Mouse (Mus musculus) kidney, postnatal 4 days (tissue): Measurements from ENCODE around the gene Defb18.
"Not testable (repeated sequence)": the region's sequence is repeated elsewhere in the genome, so short reads cannot be mapped to it uniquely, and the experiment has no call there.

Experiments
- DNase-seq, 2 experiments: peaks; one replicate each; pipeline ENCODE4 v3.0.0; 2021; ENCODE audit warnings: mixed read lengths in 2 of 2

Gene Defb18

DNA sequence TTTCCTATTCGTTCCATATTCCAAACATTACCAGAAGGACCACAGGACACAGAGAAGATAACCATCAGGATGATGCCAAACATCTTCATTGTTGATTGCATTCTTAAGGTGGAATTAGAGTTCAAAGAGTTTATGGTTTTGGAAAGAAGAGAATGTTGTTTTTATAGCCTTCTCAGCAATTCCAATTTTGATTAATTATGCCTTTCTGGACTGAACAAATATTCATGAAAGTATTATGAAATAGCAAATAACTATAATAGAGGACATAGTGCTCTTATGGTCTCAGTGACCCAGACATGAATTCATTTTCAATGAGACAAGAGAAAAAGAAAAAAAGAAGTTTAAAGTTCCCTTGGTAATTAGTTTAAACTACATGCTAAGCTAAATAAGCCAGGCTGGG, at the start of gene Defb18:
TSS of gene Defb18 (minus strand) at position 101 of the 400 bp plus-strand sequence.
- DNase-seq = no peak

DNA sequence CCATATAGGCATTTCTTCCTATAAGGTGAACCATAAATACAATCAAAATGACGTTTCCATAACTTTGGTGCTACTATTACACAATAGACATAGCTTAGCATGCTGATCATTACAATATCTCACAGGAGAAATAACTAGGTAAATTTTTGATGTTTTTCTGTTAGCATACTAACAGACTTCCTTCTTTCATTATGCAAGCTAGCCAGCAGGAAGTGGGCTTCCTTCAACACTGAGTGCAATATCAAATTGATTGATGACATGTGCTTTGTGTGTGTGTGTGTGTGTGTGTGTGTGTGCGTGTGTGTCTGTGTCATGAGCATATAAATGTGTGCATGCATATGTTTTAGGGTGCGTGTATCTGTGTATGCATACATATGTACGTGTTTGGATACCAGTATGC, 33.9 kb upstream of the Defb18 start:
- no peak for DNase-seq

DNA sequence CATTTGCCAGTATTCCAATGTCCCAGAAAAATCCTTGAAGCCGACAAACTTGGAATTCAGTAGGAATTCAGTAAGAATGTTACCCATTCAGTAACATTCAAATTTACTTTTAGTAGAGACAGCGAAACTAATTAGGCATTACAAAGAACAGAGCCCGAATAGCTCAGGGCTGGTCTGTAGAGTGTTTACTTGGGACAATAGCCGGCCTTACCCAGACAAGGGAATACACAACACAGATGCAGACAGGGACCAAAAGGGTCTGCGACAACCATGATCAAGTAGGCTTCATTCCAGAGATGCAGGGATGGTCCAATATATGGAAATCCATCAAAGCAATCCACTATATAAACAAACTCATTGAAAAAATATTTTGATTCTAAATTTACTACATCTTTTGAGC, 31.6 kb upstream of the Defb18 start:
- DNase-seq = no peak

- no peak for DNase-seq
Measured at GRCm38 (mm10) chr1:18265038-18265437, 27.8 kb upstream of the Defb18 start, which contains the start of gene Defb41. TSS of gene Defb41 (minus strand) at chr1:18265138.

DNA sequence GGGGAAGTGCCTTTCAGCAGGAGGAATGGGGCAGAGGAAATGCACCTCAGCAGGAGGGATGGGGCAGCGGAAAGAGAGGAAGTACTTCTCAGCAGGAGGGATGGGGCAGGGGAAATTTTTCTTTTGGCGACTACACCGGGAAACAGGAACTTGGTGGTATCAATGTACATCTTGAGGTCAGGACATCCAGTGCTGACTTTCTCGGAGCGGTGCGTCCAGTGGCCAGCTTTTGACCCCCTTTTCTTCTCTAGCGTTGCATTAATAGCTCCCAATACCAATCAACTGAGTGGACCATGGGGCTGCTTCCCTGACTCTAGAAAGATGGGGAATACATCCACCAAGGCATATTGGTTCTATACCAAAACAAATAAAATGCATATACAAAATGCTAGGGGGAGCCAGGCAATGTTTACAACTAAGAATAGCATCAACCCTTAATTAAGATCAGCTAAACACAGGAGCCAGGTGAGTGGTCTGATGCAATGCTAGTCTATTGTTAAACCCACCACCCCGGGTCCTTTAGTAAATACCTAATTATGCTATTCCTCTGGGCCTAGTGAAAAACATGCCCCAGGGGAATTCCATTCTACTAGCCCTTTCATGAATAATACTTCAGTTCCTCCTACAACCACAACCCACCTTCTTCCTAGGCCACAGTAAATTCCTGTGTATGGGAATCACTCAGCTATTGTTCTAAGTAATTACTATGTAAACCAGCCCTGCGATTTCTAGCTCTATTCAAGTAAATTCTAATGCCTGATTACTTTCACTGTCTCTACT, 8.7 kb upstream of the Defb18 start:
- not testable (repeated sequence) for DNase-seq

DNA sequence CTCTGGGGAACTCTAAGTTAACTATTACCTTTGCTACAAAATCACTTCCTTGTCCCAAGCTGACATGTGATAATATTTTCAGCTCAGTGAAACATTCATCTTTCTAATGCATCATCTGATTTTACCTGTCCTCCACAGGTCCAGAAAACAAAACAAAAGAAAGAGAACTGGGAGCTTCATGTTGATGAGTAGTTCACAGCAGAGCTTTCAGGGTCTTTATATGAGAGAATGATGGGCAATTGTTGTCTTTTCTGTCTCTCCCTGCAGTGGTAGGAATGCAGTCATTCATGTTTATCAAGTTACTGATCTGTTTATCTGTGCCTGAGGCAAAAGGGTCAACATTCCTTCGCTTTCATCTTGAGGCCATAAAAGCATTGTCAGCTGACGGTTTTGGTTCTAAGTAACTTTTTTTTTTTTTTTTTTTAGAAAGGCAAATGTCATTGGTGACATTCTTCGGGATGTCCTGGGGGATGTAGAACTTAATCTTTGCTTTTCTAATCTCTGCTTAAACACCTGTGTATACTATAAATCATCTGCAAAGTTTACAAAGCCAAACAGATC, 13.8 kb downstream of the Defb18 start:
- no peak for DNase-seq

GRCm38 (mm10) chr1:18191719-18192118, 45.5 kb downstream of the Defb18 start:
- DNase-seq = no peak

- DNase-seq = no peak
Measured at GRCm38 (mm10) chr1:18190714-18191712, 46.2 kb downstream of the Defb18 start.
